ENCODE assay signal across 23 mouse cellular contexts in the genomic region with DNA sequence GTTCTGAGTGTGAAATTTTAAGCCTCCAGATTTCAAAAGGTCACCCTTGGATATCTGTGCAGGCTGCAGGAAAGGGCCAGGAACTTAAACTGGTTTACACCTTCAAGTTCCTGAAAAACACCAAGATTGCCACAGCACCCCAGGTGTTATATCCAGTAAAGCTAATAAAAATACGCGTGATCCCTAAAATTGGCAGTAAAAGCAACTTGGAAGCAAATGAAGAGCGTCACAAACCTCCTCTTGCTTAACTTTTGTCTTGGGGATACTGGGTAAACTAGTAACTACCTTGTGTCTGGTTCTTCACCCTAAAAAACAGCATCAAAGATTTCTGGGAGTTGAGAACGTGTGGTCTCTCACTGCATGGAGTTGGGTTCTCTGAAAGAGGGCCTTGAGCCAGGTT. TPM values are rescaled to one million over a fixed set of nuclear protein-coding genes. Genes with fewer than 3 reads are reported as not detected.
DNase-seq lines count a peak whose midpoint lies in the region; ATAC-seq and TF ChIP-seq lines count a peak whose summit lies in the region.
"Had no signal": no experiment of that assay in that cellular context is flagged by ENCODE, and none has a peak within 500 bp of the region (broad histone marks: within the 10 kb centered on the region; RNA-seq: fewer than 3 reads in every experiment).

No protein-coding gene starts in this region.

- H3K27ac ChIP-seq in heart, embryonic 11.5 days (ENCODE audit: low read depth, low read length) = no peak overlapping the region
- no peak overlapping the region for H3K27ac ChIP-seq in heart, embryonic 10.5 days
- no peak overlapping the region for H3K27ac ChIP-seq in midbrain, embryonic 11.5 days (ENCODE audit: low read depth, low read length)
- H3K27ac ChIP-seq in midbrain, postnatal 0 days (ENCODE audit: low read depth, low read length) = no peak overlapping the region
- H3K27ac ChIP-seq in limb, embryonic 10.5 days = peak overlapping the region; percentile 96; the same call in 1 of the 2 replicates

- no peaks in the 10 kb centered on the region for H3K27me3 ChIP-seq in heart, embryonic 11.5 days (ENCODE audit: control insufficient read depth, insufficient read depth, low read length)
- no peaks in the 10 kb centered on the region for H3K27me3 ChIP-seq in heart, embryonic 10.5 days (ENCODE audit: insufficient read depth, poor library complexity, severe bottlenecking)
- no peaks in the 10 kb centered on the region for H3K27me3 ChIP-seq in midbrain, embryonic 11.5 days (ENCODE audit: control insufficient read depth, insufficient read depth, low read length)
- no peaks in the 10 kb centered on the region for H3K27me3 ChIP-seq in midbrain, postnatal 0 days (ENCODE audit: insufficient read depth, low read length)
- H3K27me3 ChIP-seq in limb, embryonic 10.5 days (ENCODE audit: low read depth, poor library complexity, severe bottlenecking) = no peaks in the 10 kb centered on the region
- H3K27me3 ChIP-seq: heart, embryonic 13.5 days; intestine, embryonic 15.5 days had no signal

- peak overlapping the region; percentile 79; the same call in 1 of the 2 replicates for H3K4me2 ChIP-seq in heart, embryonic 11.5 days
- no peak overlapping the region for H3K4me2 ChIP-seq in midbrain, embryonic 11.5 days
- H3K4me2 ChIP-seq in midbrain, postnatal 0 days (ENCODE audit: low read depth, low read length, poor library complexity, severe bottlenecking) = no peak overlapping the region; the same call in 1 of the 2 replicates

- H3K9ac ChIP-seq in heart, embryonic 11.5 days (ENCODE audit: low read depth, low read length) = no peak overlapping the region
- H3K9ac ChIP-seq in midbrain, embryonic 11.5 days (ENCODE audit: low read length) = no peak overlapping the region
- no peak overlapping the region for H3K9ac ChIP-seq in midbrain, postnatal 0 days (replicated peaks; ENCODE audit: low read length, poor library complexity, severe bottlenecking)

- WGBS in heart, embryonic 11.5 days (ENCODE audit: insufficient replicate concordance) = 81% methylated on average over 4 of the region's 4 CpGs
- 84% methylated on average over 4 of the region's 4 CpGs for WGBS in heart, embryonic 10.5 days
- 88% methylated on average over 4 of the region's 4 CpGs for WGBS in midbrain, embryonic 11.5 days
- 93% methylated on average over 4 of the region's 4 CpGs for WGBS in midbrain, postnatal 0 days
- 85% methylated on average over 4 of the region's 4 CpGs for WGBS in limb, embryonic 10.5 days

- no peak for DNase-seq in heart, embryonic 10.5 days (ENCODE audit: low spot score)
- peak; percentile 35 for DNase-seq in midbrain, embryonic 11.5 days (ENCODE audit: low spot score, missing footprints)
- no peak for DNase-seq in midbrain, postnatal 0 days (ENCODE audit: low spot score)
- no peak for DNase-seq in limb, embryonic 10.5 days (ENCODE audit: low spot score)
- no peak for DNase-seq in layer of hippocampus, postnatal 36 days
- DNase-seq in ovary, postnatal 36 days (ENCODE audit: low spot score) = no peak
- DNase-seq: adrenal gland, adult 8-10 months; cerebellum, adult 18-20 months; cerebellum, postnatal 14 days; embryo, embryonic 11 days; heart, adult 11 months; heart, postnatal 14 days; kidney, adult 8-10 months; kidney, postnatal 10 days; right cerebral cortex, postnatal 14 days; thymus, adult 2 months; thymus, postnatal 4 days had no signal

- H3K4me1 ChIP-seq in heart, embryonic 11.5 days (ENCODE audit: control insufficient read depth, insufficient read depth, low read length) = 0 out of 2 replicates have a peak, but pooled peaks cover 3% of the 10 kb centered on the region
- H3K4me1 ChIP-seq in heart, embryonic 10.5 days = peaks cover 8% of the 10 kb centered on the region; the same call in 1 of the 2 replicates
- H3K4me1 ChIP-seq in midbrain, embryonic 11.5 days (ENCODE audit: control insufficient read depth, insufficient read depth, low read length) = peaks cover 7% of the 10 kb centered on the region
- no peaks in the 10 kb centered on the region for H3K4me1 ChIP-seq in midbrain, postnatal 0 days (ENCODE audit: insufficient read depth, low read length)
- H3K4me1 ChIP-seq in limb, embryonic 10.5 days = peaks cover 21% of the 10 kb centered on the region

- H3K9me3 ChIP-seq in heart, embryonic 11.5 days (replicated peaks; ENCODE audit: control insufficient read depth, low read length) = no peaks in the 10 kb centered on the region
- no peaks in the 10 kb centered on the region for H3K9me3 ChIP-seq in heart, embryonic 10.5 days
- H3K9me3 ChIP-seq in midbrain, embryonic 11.5 days (ENCODE audit: control insufficient read depth, low read length) = no peaks in the 10 kb centered on the region
- no peaks in the 10 kb centered on the region for H3K9me3 ChIP-seq in midbrain, postnatal 0 days (ENCODE audit: low read length)
- H3K9me3 ChIP-seq in limb, embryonic 10.5 days (replicated peaks) = no peaks in the 10 kb centered on the region
- H3K9me3 ChIP-seq: embryonic facial prominence, embryonic 15.5 days; heart, embryonic 13.5 days; hindbrain, embryonic 13.5 days; intestine, embryonic 15.5 days; midbrain, embryonic 13.5 days had no signal

- no peak for ATAC-seq in heart, embryonic 11.5 days (replicated peaks; ENCODE audit: insufficient number of reproducible peaks, low FRiP score, low TSS enrichment)
- no peak for ATAC-seq in midbrain, embryonic 11.5 days (ENCODE audit: low FRiP score)
- ATAC-seq in midbrain, postnatal 0 days (ENCODE audit: low FRiP score) = no peak

- no peak for TF ChIP-seq CTCF in midbrain, postnatal 0 days (IDR thresholded peaks at IDR 0.05)

- H3K4me3 ChIP-seq in heart, embryonic 11.5 days (ENCODE audit: low read depth, low read length) = no peak overlapping the region
- no peak overlapping the region for H3K4me3 ChIP-seq in heart, embryonic 10.5 days
- H3K4me3 ChIP-seq in midbrain, embryonic 11.5 days (ENCODE audit: low read depth, low read length) = no peak overlapping the region
- no peak overlapping the region for H3K4me3 ChIP-seq in midbrain, postnatal 0 days (ENCODE audit: low read depth, low read length)
- H3K4me3 ChIP-seq in limb, embryonic 10.5 days = no peak overlapping the region

- H3K36me3 ChIP-seq in heart, embryonic 11.5 days (ENCODE audit: control insufficient read depth, insufficient read depth, low read length) = no peaks in the 10 kb centered on the region
- 0 out of 2 replicates have a peak, but pooled peaks cover 2% of the 10 kb centered on the region for H3K36me3 ChIP-seq in heart, embryonic 10.5 days
- H3K36me3 ChIP-seq in midbrain, embryonic 11.5 days (ENCODE audit: control insufficient read depth, insufficient read depth, low read length) = no peaks in the 10 kb centered on the region
- H3K36me3 ChIP-seq in midbrain, postnatal 0 days (ENCODE audit: insufficient read depth, low read length) = no peaks in the 10 kb centered on the region
- H3K36me3 ChIP-seq in limb, embryonic 10.5 days = no peaks in the 10 kb centered on the region
- H3K36me3 ChIP-seq: embryonic facial prominence, embryonic 15.5 days; heart, embryonic 13.5 days; hindbrain, embryonic 13.5 days; intestine, embryonic 15.5 days; midbrain, embryonic 13.5 days had no signal

RNA-seq across cellular contexts. Expression of gene Gars, which starts 1.1 kb away (rescaled TPM):
- polyA plus RNA-seq in heart, embryonic 11.5 days (2014; fragmentation: Nextera tagmentation; extraction: Ambion mirVana) = 206 and 210 TPM in 2 replicates
- 220 and 246 TPM in 2 replicates for polyA plus RNA-seq in heart, embryonic 10.5 days (2016; fragmentation: Nextera tagmentation; extraction: Ambion mirVana)
- 225 and 241 TPM in 2 replicates for polyA plus RNA-seq in midbrain, embryonic 11.5 days (2014; fragmentation: Nextera tagmentation; extraction: Ambion mirVana)
- total RNA-seq in midbrain, postnatal 0 days (2014; rRNA removed) = 136 and 160 TPM in 2 replicates
- 202 and 203 TPM in 2 replicates for polyA plus RNA-seq in midbrain, postnatal 0 days (2015; fragmentation: Nextera tagmentation; extraction: Ambion mirVana)
- polyA plus RNA-seq in limb, embryonic 10.5 days (2016; fragmentation: Nextera tagmentation; extraction: Ambion mirVana) = 186 and 208 TPM in 2 replicates
- 100 to 1,000 TPM; 131 to 134 TPM for total RNA-seq in layer of hippocampus, postnatal 36 days (2021)

RNA-seq across cellular contexts. Expression of gene Ggct, which starts 44.0 kb away (rescaled TPM):
- 6.0 and 6.3 TPM in 2 replicates for polyA plus RNA-seq in heart, embryonic 11.5 days (2014; fragmentation: Nextera tagmentation; extraction: Ambion mirVana)
- polyA plus RNA-seq in heart, embryonic 10.5 days (2016; fragmentation: Nextera tagmentation; extraction: Ambion mirVana) = 8.1 and 8.3 TPM in 2 replicates
- 12.9 and 14.4 TPM in 2 replicates for polyA plus RNA-seq in midbrain, embryonic 11.5 days (2014; fragmentation: Nextera tagmentation; extraction: Ambion mirVana)
- total RNA-seq in midbrain, postnatal 0 days (2014; rRNA removed) = 1.8 and 2.9 TPM in 2 replicates
- 15.8 and 18.7 TPM in 2 replicates for polyA plus RNA-seq in midbrain, postnatal 0 days (2015; fragmentation: Nextera tagmentation; extraction: Ambion mirVana)
- polyA plus RNA-seq in limb, embryonic 10.5 days (2016; fragmentation: Nextera tagmentation; extraction: Ambion mirVana) = 8.5 and 11.9 TPM in 2 replicates
- total RNA-seq in layer of hippocampus, postnatal 36 days (2021) = 10 to 100 TPM; 34.7 to 39.0 TPM
